Mouse (Mus musculus) kidney, postnatal 4 days (tissue): ENCODE data around the gene Rara.

Experiments used
- DNase-seq, 2 experiments: peaks; one replicate each; pipeline ENCODE4 v3.0.0; 2021; ENCODE audit warnings: mixed read lengths in 2 of 2

Rara gene

DNA sequence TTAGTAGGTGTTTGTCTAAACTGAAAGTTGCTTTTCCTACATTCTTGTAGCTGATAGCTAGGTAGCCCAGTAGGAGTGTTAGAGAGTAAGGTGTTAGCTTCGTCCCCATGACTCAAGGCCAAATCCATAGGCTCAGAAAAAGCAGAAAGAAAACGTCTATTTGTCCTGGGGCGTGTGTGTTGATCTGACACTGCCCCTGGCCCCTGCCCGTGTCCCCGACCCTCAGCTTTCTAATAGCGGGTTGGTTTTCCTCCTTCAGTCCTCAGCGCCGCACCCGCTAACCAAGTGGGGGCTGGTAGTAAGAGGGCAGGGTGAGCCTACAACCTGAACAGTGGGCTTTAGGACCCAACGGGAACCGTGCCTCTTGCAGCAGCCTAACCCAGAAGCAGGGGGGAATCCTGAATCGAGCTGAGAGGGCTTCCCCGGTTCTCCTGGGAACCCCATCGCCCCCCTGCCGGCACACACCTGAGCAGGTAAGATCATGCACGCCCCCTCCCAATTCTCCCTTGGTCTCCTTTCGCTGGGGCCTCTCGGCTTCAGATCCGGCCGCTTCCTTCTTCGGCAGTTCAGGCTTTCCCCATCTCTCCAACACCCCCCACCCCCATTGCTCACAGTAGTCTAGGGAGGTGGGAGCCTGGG, at the start of gene Rara:
Rara (plus strand) TSS at position 381 of the 639 bp plus-strand sequence.
- peak; percentile 61 to 69 for DNase-seq

- DNase-seq: no peak
These were observed 39.9 kb upstream of the Rara start for GRCm38 (mm10) chr11:98887703-98888102.

DNA sequence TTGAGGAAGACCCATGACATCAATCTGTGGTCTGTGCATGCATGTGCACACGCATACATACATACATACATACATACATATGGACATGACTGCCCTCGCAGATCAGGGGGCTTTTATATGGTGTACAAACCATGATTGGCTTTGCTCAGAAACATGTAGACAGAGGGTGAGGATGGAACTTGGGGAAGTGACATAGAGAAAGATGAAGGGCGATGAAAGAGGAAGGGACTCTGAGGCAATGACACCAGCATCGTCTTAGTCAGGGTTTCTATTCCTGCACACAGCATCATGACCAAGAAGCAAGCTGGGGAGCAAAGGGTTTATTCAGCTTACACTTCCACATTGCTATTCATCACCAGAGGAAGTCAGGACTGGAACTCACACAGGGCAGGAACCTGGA, 38.5 kb upstream of the Rara start:
- DNase-seq: no peak

DNA sequence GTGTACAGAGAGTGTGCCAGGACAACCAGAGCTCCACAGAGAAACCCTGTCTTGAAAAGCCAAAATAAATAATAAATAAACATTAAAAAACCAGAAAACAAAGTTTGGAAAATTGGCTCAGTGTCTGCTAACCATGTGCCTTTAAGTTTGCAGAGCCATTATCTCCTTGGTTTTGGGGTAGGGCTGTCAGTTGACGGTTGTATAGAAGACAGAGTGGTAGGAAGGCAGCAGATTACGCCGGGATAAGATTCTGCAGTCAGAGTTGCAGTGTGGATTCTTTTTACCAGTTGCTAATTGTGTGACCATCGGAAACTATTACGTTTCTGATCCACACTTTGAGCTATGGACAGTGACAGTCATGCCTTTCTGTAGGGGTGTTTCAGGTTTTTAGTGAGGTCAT, 37.6 kb upstream of the Rara start:
- no peak for DNase-seq

DNA sequence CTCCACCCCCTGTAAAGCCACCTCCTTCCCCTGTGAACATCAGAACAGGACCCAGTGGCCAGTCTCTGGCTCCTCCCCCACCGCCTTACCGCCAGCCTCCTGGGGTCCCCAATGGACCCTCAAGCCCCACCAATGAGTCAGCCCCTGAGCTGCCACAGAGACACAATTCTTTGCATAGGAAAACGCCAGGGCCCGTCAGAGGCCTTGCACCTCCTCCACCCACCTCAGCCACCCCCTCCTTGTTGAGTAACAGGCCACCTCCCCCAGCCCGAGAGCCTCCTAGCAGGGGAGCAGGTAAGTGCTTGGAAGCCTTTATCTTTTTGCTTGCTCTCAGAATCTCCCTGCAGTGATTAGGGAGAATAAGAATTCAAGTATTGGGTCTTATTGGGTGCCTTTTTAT, 35.2 kb upstream of the Rara start:
- no peak for DNase-seq

- no peak for DNase-seq
These were observed 27.0 kb upstream of the Rara start for GRCm38 (mm10) chr11:98900529-98901125.

GRCm38 (mm10) chr11:98902621-98903245, 24.9 kb upstream of the Rara start:
- DNase-seq: peak; percentile 25 to 58

DNA sequence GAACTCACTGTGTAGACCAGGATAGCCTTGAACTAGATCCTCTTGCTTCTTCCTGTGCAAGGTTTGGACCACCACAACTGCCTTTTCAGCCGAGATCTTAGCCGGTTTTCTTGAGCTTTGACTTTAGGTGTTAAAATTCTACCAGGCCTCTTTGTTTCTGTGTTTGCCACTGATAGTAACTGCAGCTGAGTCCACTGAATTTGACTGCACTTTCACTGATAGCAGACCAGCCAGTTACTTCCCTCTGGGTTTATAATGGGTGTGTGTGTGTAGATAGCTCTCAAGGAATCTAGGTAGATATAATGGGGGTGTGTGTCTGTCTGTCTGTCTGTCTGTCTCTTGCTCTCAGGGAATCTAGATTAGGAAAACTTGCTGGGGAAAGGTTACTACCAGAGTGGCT, 23.0 kb upstream of the Rara start:
- DNase-seq: no peak

- DNase-seq: peak in 1 of 2 experiments; percentile 31
These were observed 22.6 kb upstream of the Rara start for GRCm38 (mm10) chr11:98905033-98905432.

DNA sequence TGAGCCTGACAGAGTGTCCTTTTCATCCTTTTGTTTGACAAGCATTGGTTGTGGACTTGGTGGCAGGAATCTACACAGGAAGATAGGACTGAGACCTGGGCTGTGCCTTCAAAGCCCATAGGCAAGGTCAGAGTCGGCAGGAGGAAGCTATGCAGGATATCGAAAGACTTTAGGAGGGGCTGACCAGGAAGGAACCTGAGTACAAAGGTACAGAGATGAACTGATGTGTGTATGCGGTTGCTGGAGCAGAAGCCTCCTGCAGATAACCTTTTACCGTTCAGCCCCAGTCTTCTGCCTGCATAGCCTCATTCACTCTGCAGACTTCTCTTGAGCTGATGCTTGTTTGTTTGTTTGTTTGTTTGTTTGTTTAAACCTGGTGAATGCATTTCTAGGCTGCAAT, 22.0 kb upstream of the Rara start:
- DNase-seq: no peak

- DNase-seq: no peak
These were observed 20.6 kb upstream of the Rara start for GRCm38 (mm10) chr11:98907063-98907436.

GRCm38 (mm10) chr11:98907437-98908173, 20.0 kb upstream of the Rara start, which contains the start of gene Cdc6:
Gene Cdc6 (plus strand): TSS chr11:98907801.
- peak; percentile 96 to 98 for DNase-seq

DNA sequence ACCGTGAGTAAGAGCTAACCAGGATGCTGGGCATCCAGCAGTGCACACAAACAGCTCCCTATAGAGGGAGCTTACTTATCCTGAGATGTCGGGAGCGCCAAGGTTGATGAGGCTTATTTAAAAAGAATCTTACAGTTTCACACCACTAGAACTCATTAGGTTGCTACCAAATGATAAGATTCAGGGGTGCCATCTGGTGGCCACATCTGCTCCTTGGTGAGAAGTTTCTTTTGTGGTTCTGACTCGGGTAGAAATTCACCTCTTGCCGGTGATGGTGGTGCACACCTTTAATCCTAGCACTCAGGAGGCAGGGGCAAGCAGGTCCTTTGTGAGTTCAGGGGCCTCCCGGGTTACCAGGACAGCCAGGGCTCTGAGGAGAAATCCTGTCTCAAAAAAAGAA, 18.0 kb upstream of the Rara start:
- DNase-seq: peak; percentile 87 to 89

GRCm38 (mm10) chr11:98910415-98910814, 17.2 kb upstream of the Rara start:
- no peak for DNase-seq

DNA sequence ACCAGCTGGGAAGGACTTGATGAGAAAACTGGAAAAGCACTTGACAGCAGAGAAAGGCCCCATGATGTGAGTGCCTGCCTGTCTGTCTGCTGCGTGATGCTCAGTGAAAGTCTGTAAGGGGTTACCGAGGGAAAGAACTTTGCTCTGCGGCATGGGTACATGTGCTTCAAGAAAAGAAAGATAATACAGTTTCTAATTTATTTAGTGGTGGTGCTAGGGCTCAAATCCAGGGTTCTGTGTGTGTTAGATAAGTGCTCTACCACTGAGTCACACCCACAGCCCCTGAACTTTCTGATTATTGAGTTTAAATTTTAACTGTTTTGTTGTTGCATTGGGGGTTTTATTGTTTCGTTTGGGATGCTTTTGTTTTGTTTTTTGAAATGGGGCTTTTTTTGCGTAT, 16.1 kb upstream of the Rara start:
- no peak for DNase-seq

DNA sequence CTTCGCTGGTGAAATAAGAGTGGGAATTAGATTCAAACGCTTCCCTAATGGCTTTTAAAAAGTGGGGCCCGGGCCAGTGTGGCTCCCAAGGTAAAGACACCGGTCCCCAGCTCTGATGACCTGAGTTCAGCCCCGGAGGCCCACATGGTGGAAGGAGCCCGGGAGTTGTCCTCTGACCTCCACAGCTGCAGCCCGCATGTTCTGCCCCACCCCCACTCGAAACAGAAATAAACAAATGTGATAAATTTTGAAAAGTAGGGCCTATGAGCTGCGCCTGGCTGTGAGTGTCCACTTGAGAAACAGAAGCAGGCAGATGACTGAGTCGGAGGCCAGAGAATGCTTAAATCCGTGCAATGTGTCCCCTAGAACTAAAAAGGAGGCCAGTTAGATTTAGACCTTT, 13.4 kb upstream of the Rara start:
- no peak for DNase-seq

- peak; percentile 56 to 59 for DNase-seq
These were observed 11.2 kb upstream of the Rara start for GRCm38 (mm10) chr11:98916376-98916775.

DNA sequence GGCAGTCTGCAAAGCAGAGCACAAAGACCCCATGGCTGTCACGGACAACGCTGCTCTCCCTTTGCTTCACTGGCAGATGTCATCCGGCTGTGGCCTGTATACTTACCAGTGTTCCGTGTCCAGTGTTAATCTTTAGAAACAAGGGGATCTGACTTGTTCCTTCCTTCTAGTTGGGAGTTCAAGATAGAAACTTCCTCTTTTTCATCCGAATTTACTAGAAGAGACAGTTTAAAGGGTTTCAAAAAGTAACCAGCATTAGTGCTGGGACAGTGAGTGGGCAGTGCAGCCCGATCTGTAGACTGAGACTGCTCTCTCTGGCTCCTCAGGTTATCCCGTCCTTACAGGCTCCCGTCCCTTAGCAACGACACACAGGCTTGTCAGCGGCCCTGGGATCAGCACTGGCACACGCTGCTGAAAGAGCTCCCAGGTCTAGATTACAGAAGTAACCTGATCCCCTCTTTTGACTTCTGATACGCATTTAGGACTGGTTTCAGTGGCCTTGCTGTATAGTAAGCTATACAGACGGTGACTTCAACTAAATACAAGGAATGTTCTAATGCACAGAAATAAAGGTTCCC, 10.1 kb upstream of the Rara start:
- DNase-seq: no peak

- DNase-seq: peak in 1 of 2 experiments; percentile 44
These were observed 9.4 kb upstream of the Rara start for GRCm38 (mm10) chr11:98918231-98918630.

GRCm38 (mm10) chr11:98919009-98919408, 8.6 kb upstream of the Rara start:
- no peak for DNase-seq

GRCm38 (mm10) chr11:98921813-98922212, 5.8 kb upstream of the Rara start:
- peak; percentile 84 to 87 for DNase-seq

DNA sequence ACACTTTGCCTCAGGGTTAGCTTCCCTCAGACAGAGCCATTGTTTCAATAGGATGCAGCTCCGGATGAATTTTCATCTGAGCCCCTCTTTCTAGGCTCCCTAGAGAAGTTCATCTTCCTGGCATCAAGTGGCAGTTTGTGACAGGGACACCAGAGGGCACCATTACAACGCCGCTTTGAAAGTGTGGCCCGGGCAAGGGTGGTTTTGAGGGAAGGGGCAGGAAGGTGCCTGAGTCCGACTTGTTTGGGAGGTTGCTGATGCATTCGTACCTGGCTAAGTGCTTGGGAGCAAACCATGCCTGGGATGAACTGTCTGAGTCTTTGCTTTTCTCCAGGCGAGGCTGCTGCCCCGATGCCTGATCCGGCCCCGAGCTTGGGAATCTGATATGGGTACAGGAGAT, 5.3 kb upstream of the Rara start:
- peak; percentile 81 to 85 for DNase-seq
